Mouse (Mus musculus) myocyte (in vitro differentiated cells): ENCODE data around the gene Slc34a1. TPM values are rescaled to one million over a fixed set of nuclear protein-coding genes. Genes with fewer than 3 reads are reported as not detected.

ENCODE experiments used
- polyA plus RNA-seq: library from polyadenylated mRNA; unstranded; fragments of >200 nt; fragmentation: generic; extraction: Trizol; gene quantifications from one replicate; pipeline ENCODE4 v1.2.1, GENCODE M21; 2012; ENCODE audit warnings: missing spikeins

The Slc34a1 gene
- polyA plus RNA-seq, 1 experiment: 0.04 TPM

Other genes starting within 250 kb of the Slc34a1 start
- gene Fgfr4, start 245.5 kb upstream of the Slc34a1 start, polyA plus RNA-seq: 6.6 TPM
- gene Nsd1, start 188.4 kb upstream of the Slc34a1 start, polyA plus RNA-seq: 10.2 TPM
- 365 TPM for gene Prelid1, start 77.7 kb upstream of the Slc34a1 start, polyA plus RNA-seq
- gene Rab24, start 76.2 kb upstream of the Slc34a1 start, polyA plus RNA-seq: 59.8 TPM
- 17.0 TPM for gene Mxd3, start 68.4 kb upstream of the Slc34a1 start, polyA plus RNA-seq
- gene Lman2, start 35.4 kb upstream of the Slc34a1 start, polyA plus RNA-seq: 84.7 TPM
- 2.3 TPM for gene Rgs14, start 28.5 kb upstream of the Slc34a1 start, polyA plus RNA-seq
- not detected for gene Pfn3, start 17.0 kb downstream of the Slc34a1 start, polyA plus RNA-seq
- not detected for gene F12, start 28.6 kb downstream of the Slc34a1 start, polyA plus RNA-seq
- 29.1 TPM for gene Grk6, start 46.9 kb downstream of the Slc34a1 start, polyA plus RNA-seq
- 5.1 TPM for gene Prr7, start 66.1 kb downstream of the Slc34a1 start, polyA plus RNA-seq
- 165 TPM for gene Dbn1, start 89.9 kb downstream of the Slc34a1 start, polyA plus RNA-seq
- gene Pdlim7, start 115.5 kb downstream of the Slc34a1 start, polyA plus RNA-seq: 553 TPM
- 1.00 TPM for gene Dok3, start 131.1 kb downstream of the Slc34a1 start, polyA plus RNA-seq
- 33.3 TPM for gene Ddx41, start 138.5 kb downstream of the Slc34a1 start, polyA plus RNA-seq
- 13.5 TPM for gene Fam193b, start 172.9 kb downstream of the Slc34a1 start, polyA plus RNA-seq
- gene Tmed9, start 175.5 kb downstream of the Slc34a1 start, polyA plus RNA-seq: 200 TPM
- 23.1 TPM for gene B4galt7, start 201.7 kb downstream of the Slc34a1 start, polyA plus RNA-seq
- gene Caml, start 224.8 kb downstream of the Slc34a1 start, polyA plus RNA-seq: 27.8 TPM
- 8.7 TPM for gene Ddx46, start 236.8 kb downstream of the Slc34a1 start, polyA plus RNA-seq